Comparison of ENCODE assay signal across 27 mouse cellular contexts in the genomic region with DNA sequence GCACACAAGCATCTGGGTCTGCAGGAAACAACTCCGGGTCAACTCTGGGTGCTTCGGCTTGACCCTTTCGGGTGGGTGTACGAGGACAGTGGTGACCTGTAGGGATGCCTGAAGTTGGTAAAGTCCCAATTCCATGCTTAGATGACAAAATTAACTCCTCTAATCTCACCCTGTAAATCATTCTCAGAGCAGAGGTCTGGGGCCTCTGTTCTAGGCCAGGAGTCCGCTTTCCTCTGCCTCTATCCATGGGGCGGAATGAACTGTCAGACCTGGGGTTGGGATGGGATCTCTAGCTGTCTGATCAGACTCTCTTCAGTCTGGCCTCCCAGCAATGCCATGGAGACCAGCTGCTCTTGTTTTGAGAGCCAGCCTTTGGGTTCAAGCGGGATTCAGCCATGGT. TPM values are rescaled to one million over a fixed set of nuclear protein-coding genes. Genes with fewer than 3 reads are reported as not detected.
DNase-seq lines count a peak whose midpoint lies in the region; ATAC-seq and TF ChIP-seq lines count a peak whose summit lies in the region.
"Had no signal": no experiment of that assay in that cellular context is flagged by ENCODE, and none has a peak within 500 bp of the region (broad histone marks: within the 10 kb centered on the region; RNA-seq: fewer than 3 reads in every experiment).

No protein-coding gene starts in this region.

- no peak overlapping the region for H3K9ac ChIP-seq in heart, embryonic 11.5 days (ENCODE audit: low read depth, low read length)
- no peak overlapping the region for H3K9ac ChIP-seq in liver, embryonic 14.5 days (replicated peaks)
- no peak overlapping the region for H3K9ac ChIP-seq in liver, embryonic 12.5 days
- H3K9ac ChIP-seq in liver, embryonic 15.5 days: no peak overlapping the region
- H3K9ac ChIP-seq: forebrain, embryonic 15.5 days; heart, embryonic 13.5 days; hindbrain, embryonic 12.5 days; limb, embryonic 15.5 days; neural tube, embryonic 13.5 days had no signal

- TF ChIP-seq EP300 in liver, embryonic 14.5 days (IDR thresholded peaks at IDR 0.05; ENCODE audit: low read depth): no peak

- H3K4me3 ChIP-seq in heart, embryonic 10.5 days: no peak overlapping the region
- H3K4me3 ChIP-seq in heart, embryonic 11.5 days (ENCODE audit: low read depth, low read length): no peak overlapping the region
- no peak overlapping the region for H3K4me3 ChIP-seq in liver, embryonic 14.5 days (ENCODE audit: insufficient read depth in 1 of 2, low read depth in 2 of 2, low read length in 2 of 2)
- H3K4me3 ChIP-seq in liver, embryonic 12.5 days: no peak overlapping the region
- H3K4me3 ChIP-seq in liver, embryonic 15.5 days (replicated peaks): no peak overlapping the region
- H3K4me3 ChIP-seq: forebrain, embryonic 15.5 days; heart, embryonic 13.5 days; hindbrain, embryonic 12.5 days; limb, embryonic 15.5 days; myocyte; neural tube, embryonic 13.5 days had no signal

- 87% methylated on average over 7 of the region's 7 CpGs for WGBS in heart, embryonic 10.5 days
- WGBS in heart, embryonic 11.5 days (ENCODE audit: insufficient replicate concordance): 83% methylated on average over 7 of the region's 7 CpGs
- 71% methylated on average over 7 of the region's 7 CpGs for WGBS in liver, embryonic 14.5 days (ENCODE audit: insufficient replicate concordance)
- 81% methylated on average over 7 of the region's 7 CpGs for WGBS in liver, embryonic 12.5 days (ENCODE audit: insufficient replicate concordance)
- WGBS in liver, embryonic 15.5 days (ENCODE audit: insufficient replicate concordance): 64% methylated on average over 7 of the region's 7 CpGs

- no peaks in the 10 kb centered on the region for H3K9me3 ChIP-seq in heart, embryonic 10.5 days
- no peaks in the 10 kb centered on the region for H3K9me3 ChIP-seq in heart, embryonic 11.5 days (replicated peaks; ENCODE audit: control insufficient read depth, low read length)
- H3K9me3 ChIP-seq in liver, embryonic 14.5 days (ENCODE audit: control insufficient read depth, low read length): no peaks in the 10 kb centered on the region
- no peaks in the 10 kb centered on the region for H3K9me3 ChIP-seq in liver, embryonic 12.5 days (replicated peaks)
- no peaks in the 10 kb centered on the region for H3K9me3 ChIP-seq in liver, embryonic 15.5 days (replicated peaks)
- H3K9me3 ChIP-seq: forebrain, embryonic 15.5 days; heart, embryonic 13.5 days; hindbrain, embryonic 12.5 days; limb, embryonic 15.5 days; neural tube, embryonic 13.5 days had no signal

- H3K36me3 ChIP-seq in heart, embryonic 10.5 days: no peaks in the 10 kb centered on the region
- H3K36me3 ChIP-seq in heart, embryonic 11.5 days (ENCODE audit: control insufficient read depth, insufficient read depth, low read length): no peaks in the 10 kb centered on the region
- H3K36me3 ChIP-seq in liver, embryonic 14.5 days (replicated peaks; ENCODE audit: control insufficient read depth, insufficient read depth, low read depth): no peaks in the 10 kb centered on the region
- H3K36me3 ChIP-seq in liver, embryonic 12.5 days: peaks cover 2% of the 10 kb centered on the region; the same call in 1 of the 2 replicates
- H3K36me3 ChIP-seq in liver, embryonic 15.5 days (replicated peaks): 0 out of 2 replicates have a peak, but pooled peaks cover 4% of the 10 kb centered on the region
- H3K36me3 ChIP-seq: forebrain, embryonic 15.5 days; heart, embryonic 13.5 days; hindbrain, embryonic 12.5 days; limb, embryonic 15.5 days; neural tube, embryonic 13.5 days had no signal

- H3K27me3 ChIP-seq in heart, embryonic 10.5 days (ENCODE audit: insufficient read depth, poor library complexity, severe bottlenecking): peaks cover 10% of the 10 kb centered on the region; the same call in 1 of the 2 replicates
- H3K27me3 ChIP-seq in heart, embryonic 11.5 days (ENCODE audit: control insufficient read depth, insufficient read depth, low read length): no peaks in the 10 kb centered on the region
- H3K27me3 ChIP-seq in liver, embryonic 14.5 days (ENCODE audit: control insufficient read depth, insufficient read depth, low read length): no peaks in the 10 kb centered on the region
- no peaks in the 10 kb centered on the region for H3K27me3 ChIP-seq in liver, embryonic 12.5 days (replicated peaks)
- no peaks in the 10 kb centered on the region for H3K27me3 ChIP-seq in liver, embryonic 15.5 days
- H3K27me3 ChIP-seq: forebrain, embryonic 15.5 days; heart, embryonic 13.5 days; hindbrain, embryonic 12.5 days; limb, embryonic 15.5 days; neural tube, embryonic 13.5 days had no signal

- no peak overlapping the region for H3K4me2 ChIP-seq in heart, embryonic 11.5 days
- H3K4me2 ChIP-seq in liver, embryonic 14.5 days (ENCODE audit: low read depth): no peak overlapping the region
- no peak overlapping the region for H3K4me2 ChIP-seq in liver, embryonic 12.5 days
- H3K4me2 ChIP-seq in liver, embryonic 15.5 days: no peak overlapping the region
- H3K4me2 ChIP-seq: forebrain, embryonic 15.5 days; heart, embryonic 13.5 days; hindbrain, embryonic 12.5 days; limb, embryonic 15.5 days; neural tube, embryonic 13.5 days had no signal

- H3K4me1 ChIP-seq in heart, embryonic 10.5 days: no peaks in the 10 kb centered on the region
- H3K4me1 ChIP-seq in heart, embryonic 11.5 days (ENCODE audit: control insufficient read depth, insufficient read depth, low read length): no peaks in the 10 kb centered on the region
- H3K4me1 ChIP-seq in liver, embryonic 14.5 days (replicated peaks; ENCODE audit: control insufficient read depth in 2 of 2, insufficient read depth in 2 of 2, low read length in 1 of 2): no peaks in the 10 kb centered on the region
- no peaks in the 10 kb centered on the region for H3K4me1 ChIP-seq in liver, embryonic 12.5 days
- peaks cover 5% of the 10 kb centered on the region for H3K4me1 ChIP-seq in liver, embryonic 15.5 days (replicated peaks)
- H3K4me1 ChIP-seq: forebrain, embryonic 15.5 days; heart, embryonic 13.5 days; hindbrain, embryonic 12.5 days; limb, embryonic 15.5 days; neural tube, embryonic 13.5 days had no signal

- no peak for TF ChIP-seq CTCF in liver, embryonic 14.5 days (IDR thresholded peaks at IDR 0.05; ENCODE audit: low read depth)

- H3K27ac ChIP-seq in heart, embryonic 10.5 days: no peak overlapping the region
- no peak overlapping the region for H3K27ac ChIP-seq in heart, embryonic 11.5 days (ENCODE audit: low read depth, low read length)
- no peak overlapping the region for H3K27ac ChIP-seq in liver, embryonic 14.5 days
- no peak overlapping the region for H3K27ac ChIP-seq in liver, embryonic 12.5 days
- H3K27ac ChIP-seq in liver, embryonic 15.5 days (replicated peaks): peak overlapping the region; percentile 48
- H3K27ac ChIP-seq: forebrain, embryonic 15.5 days; heart, embryonic 13.5 days; hindbrain, embryonic 12.5 days; limb, embryonic 15.5 days; macrophage; neural tube, embryonic 13.5 days had no signal

- peak; percentile 17 for DNase-seq in heart, embryonic 10.5 days (ENCODE audit: low spot score)
- DNase-seq in liver, embryonic 14.5 days (ENCODE audit: low read depth in 3 of 3, low spot score in 3 of 3): no peak
- no peak for DNase-seq in thymus, postnatal 36 days
- DNase-seq in cerebellum, adult 9-10 months: no peak
- DNase-seq: adrenal gland, postnatal 10 days; cerebellum, adult 18-20 months; cerebellum, postnatal 36 days; embryo, embryonic 11 days; heart, adult 11 months; heart, postnatal 14 days; left cerebral cortex, postnatal 4 days; retina, postnatal 1 day; right cerebral cortex, postnatal 25 days; thymus, postnatal 14 days had no signal

- ATAC-seq in heart, embryonic 11.5 days (replicated peaks; ENCODE audit: insufficient number of reproducible peaks, low FRiP score, low TSS enrichment): no peak
- ATAC-seq in liver, embryonic 14.5 days (ENCODE audit: insufficient read depth): peak; percentile 50; the same call in 1 of the 2 replicates
- no peak; the same call in 1 of the 2 replicates for ATAC-seq in liver, embryonic 12.5 days
- peak; percentile 80 for ATAC-seq in liver, embryonic 15.5 days (ENCODE audit: insufficient read depth)
- ATAC-seq: forebrain, embryonic 15.5 days; lung, postnatal 0 days; midbrain, embryonic 16.5 days had no signal

RNA-seq across cellular contexts. Expression of a gene that starts 9.4 kb away (rescaled TPM):
- polyA plus RNA-seq in heart, embryonic 10.5 days (2016; fragmentation: Nextera tagmentation; extraction: Ambion mirVana): 0.15 TPM in 1 of 2 replicates, not detected in the other
- polyA plus RNA-seq in heart, embryonic 11.5 days (2014; fragmentation: Nextera tagmentation; extraction: Ambion mirVana): not detected in 2 replicates
- 0.92 and 1.1 TPM in 2 replicates for polyA plus RNA-seq in liver, embryonic 14.5 days (2012; rRNA removed)
- not detected in 2 replicates for polyA plus RNA-seq in liver, embryonic 14.5 days (2014; fragmentation: Nextera tagmentation; extraction: Ambion mirVana)
- polyA plus RNA-seq in liver, embryonic 12.5 days (2016; fragmentation: Nextera tagmentation; extraction: Ambion mirVana): 0.08 TPM in 1 of 2 replicates, not detected in the other
- 0.22 and 0.26 TPM in 2 replicates for polyA plus RNA-seq in liver, embryonic 15.5 days (2015; fragmentation: Nextera tagmentation; extraction: Ambion mirVana)
- polyA plus RNA-seq: embryonic facial prominence, embryonic 14.5 days; forebrain, embryonic 15.5 days; heart, embryonic 13.5 days; hindbrain, embryonic 12.5 days; limb, embryonic 15.5 days; midbrain, embryonic 16.5 days; neural tube, embryonic 13.5 days had no signal

RNA-seq across cellular contexts. Expression of a gene that starts 16.0 kb away (rescaled TPM):
- 0.85 and 1.6 TPM in 2 replicates for polyA plus RNA-seq in heart, embryonic 10.5 days (2016; fragmentation: Nextera tagmentation; extraction: Ambion mirVana)
- 0.72 and 1.6 TPM in 2 replicates for polyA plus RNA-seq in heart, embryonic 11.5 days (2014; fragmentation: Nextera tagmentation; extraction: Ambion mirVana)
- polyA plus RNA-seq in liver, embryonic 14.5 days (2012; rRNA removed): 22.1 and 25.8 TPM in 2 replicates
- polyA plus RNA-seq in liver, embryonic 14.5 days (2014; fragmentation: Nextera tagmentation; extraction: Ambion mirVana): 30.4 and 36.8 TPM in 2 replicates
- polyA plus RNA-seq in liver, embryonic 12.5 days (2016; fragmentation: Nextera tagmentation; extraction: Ambion mirVana): 11.6 and 11.9 TPM in 2 replicates
- 50.6 and 59.0 TPM in 2 replicates for polyA plus RNA-seq in liver, embryonic 15.5 days (2015; fragmentation: Nextera tagmentation; extraction: Ambion mirVana)

RNA-seq across cellular contexts. Expression of a gene that starts 24.7 kb away (rescaled TPM):
- 18.8 and 22.0 TPM in 2 replicates for polyA plus RNA-seq in heart, embryonic 10.5 days (2016; fragmentation: Nextera tagmentation; extraction: Ambion mirVana)
- 17.7 and 18.7 TPM in 2 replicates for polyA plus RNA-seq in heart, embryonic 11.5 days (2014; fragmentation: Nextera tagmentation; extraction: Ambion mirVana)
- 1.5 and 1.6 TPM in 2 replicates for polyA plus RNA-seq in liver, embryonic 14.5 days (2012; rRNA removed)
- polyA plus RNA-seq in liver, embryonic 14.5 days (2014; fragmentation: Nextera tagmentation; extraction: Ambion mirVana): 1.4 TPM in 2 replicates
- polyA plus RNA-seq in liver, embryonic 12.5 days (2016; fragmentation: Nextera tagmentation; extraction: Ambion mirVana): 4.4 and 4.6 TPM in 2 replicates
- polyA plus RNA-seq in liver, embryonic 15.5 days (2015; fragmentation: Nextera tagmentation; extraction: Ambion mirVana): 1.4 TPM in 2 replicates

RNA-seq across cellular contexts. Expression of a gene that starts 25.6 kb away (rescaled TPM):
- polyA plus RNA-seq in heart, embryonic 10.5 days (2016; fragmentation: Nextera tagmentation; extraction: Ambion mirVana): not detected in 2 replicates
- not detected in 2 replicates for polyA plus RNA-seq in heart, embryonic 11.5 days (2014; fragmentation: Nextera tagmentation; extraction: Ambion mirVana)
- 0.08 TPM in 1 of 2 replicates, not detected in the other for polyA plus RNA-seq in liver, embryonic 14.5 days (2012; rRNA removed)
- polyA plus RNA-seq in liver, embryonic 14.5 days (2014; fragmentation: Nextera tagmentation; extraction: Ambion mirVana): not detected in 2 replicates
- polyA plus RNA-seq in liver, embryonic 12.5 days (2016; fragmentation: Nextera tagmentation; extraction: Ambion mirVana): 0.11 and 0.20 TPM in 2 replicates
- polyA plus RNA-seq in liver, embryonic 15.5 days (2015; fragmentation: Nextera tagmentation; extraction: Ambion mirVana): 0.17 and 0.21 TPM in 2 replicates
- polyA plus RNA-seq: heart, embryonic 13.5 days; hindbrain, embryonic 12.5 days; macrophage had no signal

RNA-seq across cellular contexts. Expression of a gene that starts 28.8 kb away (rescaled TPM):
- 18.9 and 23.1 TPM in 2 replicates for polyA plus RNA-seq in heart, embryonic 10.5 days (2016; fragmentation: Nextera tagmentation; extraction: Ambion mirVana)
- polyA plus RNA-seq in heart, embryonic 11.5 days (2014; fragmentation: Nextera tagmentation; extraction: Ambion mirVana): 14.6 and 16.3 TPM in 2 replicates
- polyA plus RNA-seq in liver, embryonic 14.5 days (2012; rRNA removed): 8.1 and 8.6 TPM in 2 replicates
- polyA plus RNA-seq in liver, embryonic 14.5 days (2014; fragmentation: Nextera tagmentation; extraction: Ambion mirVana): 9.1 and 11.6 TPM in 2 replicates
- polyA plus RNA-seq in liver, embryonic 12.5 days (2016; fragmentation: Nextera tagmentation; extraction: Ambion mirVana): 17.3 and 18.7 TPM in 2 replicates
- 10.5 and 11.1 TPM in 2 replicates for polyA plus RNA-seq in liver, embryonic 15.5 days (2015; fragmentation: Nextera tagmentation; extraction: Ambion mirVana)

Comparison
In these comparisons a context has a peak if more than half of its experiments do, and no peak if none do; other contexts are left out.
1. ATAC-seq: peak in liver, embryonic 14.5 days (single experiment) and liver, embryonic 15.5 days (single experiment); none in heart, embryonic 11.5 days (single experiment) and liver, embryonic 12.5 days (single experiment).